Mouse (Mus musculus) E14TG2a.4 (cell line): ENCODE data around the gene H2al2a.

ENCODE experiments used
- CTCF ChIP-seq: conservative IDR thresholded peaks from 2 replicates; pipeline ENCODE4 v1.5.1; 2014; ENCODE audit warnings: low read length
- NANOG ChIP-seq: IDR thresholded peaks from 2 replicates; pipeline ENCODE4 v1.6.1; 2014; ENCODE audit warnings: borderline replicate concordance, low read length, mixed read lengths
- POU5F1 ChIP-seq: IDR thresholded peaks from 2 replicates; pipeline ENCODE4 v1.6.1; 2014; ENCODE audit warnings: low read length, borderline replicate concordance

- TF ChIP-seq CTCF (no peak), POU5F1 (no peak), NANOG (no peak)
Observed at GRCm38 (mm10) chr2:18004286-18004685, 7.5 kb upstream of the H2al2a start.
